Mouse (Mus musculus): ENCODE measurements around the gene Pmm2. TPM values are rescaled to one million over a fixed set of nuclear protein-coding genes. Genes with fewer than 3 reads are reported as not detected.

Gene Pmm2
- polyA plus RNA-seq, 1 experiment from 2014 or later = 54.1 TPM

- Histone ChIP-seq H3K36me3 (peaks cover 30% of the 10 kb centered on the region), H3K4me3 (replicated peaks) (no peak overlapping the region), H3K4me2 (no peak overlapping the region), H3K27ac (no peak overlapping the region), H3K9ac (replicated peaks) (no peak overlapping the region), H3K27me3 (no peaks in the 10 kb centered on the region), H3K4me1 (replicated peaks) (no peaks in the 10 kb centered on the region), H3K9me3 (no peaks in the 10 kb centered on the region)
- ATAC-seq (ENCODE audit: insufficient number of reproducible peaks, insufficient read depth, low FRiP score, low TSS enrichment, low read depth) = no peak
- 84% methylated on average over 16 of the region's 16 CpGs for WGBS
Measured at GRCm38 (mm10) chr16:8620315-8621115, 17.0 kb upstream of the Pmm2 start.

- Histone ChIP-seq H3K27me3 (no peaks in the 10 kb centered on the region), H3K27ac (no peak overlapping the region), H3K4me3 (replicated peaks) (no peak overlapping the region), H3K9me3 (no peaks in the 10 kb centered on the region), H3K36me3 (peaks cover 26% of the 10 kb centered on the region), H3K9ac (replicated peaks) (no peak overlapping the region), H3K4me2 (no peak overlapping the region), H3K4me1 (replicated peaks) (no peaks in the 10 kb centered on the region; the same call in 1 of the 2 replicates)
- no peak for ATAC-seq (ENCODE audit: insufficient number of reproducible peaks, insufficient read depth, low FRiP score, low TSS enrichment, low read depth)
- WGBS = 81% methylated on average over 2 of the region's 2 CpGs
Measured at GRCm38 (mm10) chr16:8630419-8630818, 7.1 kb upstream of the Pmm2 start.

GRCm38 (mm10) chr16:8631428-8631827 lies 6.0 kb upstream of the Pmm2 start:
- Histone ChIP-seq H3K27me3 (no peaks in the 10 kb centered on the region), H3K9ac (replicated peaks) (no peak overlapping the region), H3K36me3 (peaks cover 32% of the 10 kb centered on the region), H3K4me1 (replicated peaks) (peaks cover 7% of the 10 kb centered on the region; the same call in 1 of the 2 replicates), H3K27ac (no peak overlapping the region), H3K4me2 (no peak overlapping the region), H3K4me3 (replicated peaks) (no peak overlapping the region), H3K9me3 (no peaks in the 10 kb centered on the region)
- no peak for ATAC-seq (ENCODE audit: insufficient number of reproducible peaks, insufficient read depth, low FRiP score, low TSS enrichment, low read depth)
- 93% methylated on average over 5 of the region's 5 CpGs for WGBS

GRCm38 (mm10) chr16:8636867-8637216 lies 632 bp upstream of the Pmm2 start:
- Histone ChIP-seq H3K27me3 (no peaks in the 10 kb centered on the region), H3K9me3 (no peaks in the 10 kb centered on the region), H3K4me3 (replicated peaks) (peak overlapping the region; percentile 78), H3K9ac (replicated peaks) (peak overlapping the region; percentile 79), H3K4me1 (replicated peaks) (peaks cover 16% of the 10 kb centered on the region; the same call in 1 of the 2 replicates), H3K4me2 (peak overlapping the region; percentile 85), H3K27ac (peak overlapping the region; percentile 87), H3K36me3 (peaks cover 47% of the 10 kb centered on the region)
- WGBS = under 1% methylated on average over 13 of the region's 13 CpGs
- ATAC-seq (ENCODE audit: insufficient number of reproducible peaks, insufficient read depth, low FRiP score, low TSS enrichment, low read depth) = peak; percentile 39; the same call in 1 of the 2 replicates

- WGBS = 48% methylated on average over 7 of the region's 7 CpGs
Measured at GRCm38 (mm10) chr16:8638131-8638530, 657 bp downstream of the Pmm2 start.

GRCm38 (mm10) chr16:8639466-8640191 lies 2.2 kb downstream of the Pmm2 start:
- Histone ChIP-seq H3K36me3 (peaks cover 51% of the 10 kb centered on the region), H3K4me1 (replicated peaks) (peaks cover 16% of the 10 kb centered on the region; the same call in 1 of the 2 replicates), H3K4me2 (no peak overlapping the region), H3K4me3 (replicated peaks) (no peak overlapping the region), H3K27ac (no peak overlapping the region), H3K9ac (replicated peaks) (no peak overlapping the region), H3K27me3 (no peaks in the 10 kb centered on the region), H3K9me3 (no peaks in the 10 kb centered on the region)
- 89% methylated on average over 11 of the region's 11 CpGs for WGBS
- ATAC-seq (ENCODE audit: insufficient number of reproducible peaks, insufficient read depth, low FRiP score, low TSS enrichment, low read depth) = no peak

More at GRCm38 (mm10) chr16:8638131-8638530, 657 bp downstream of the Pmm2 start:
- Histone ChIP-seq H3K9ac (replicated peaks) (peak overlapping the region; percentile 76), H3K4me2 (peak overlapping the region; percentile 85), H3K27ac (no peak overlapping the region), H3K4me1 (replicated peaks) (peaks cover 16% of the 10 kb centered on the region; the same call in 1 of the 2 replicates), H3K36me3 (peaks cover 43% of the 10 kb centered on the region), H3K27me3 (no peaks in the 10 kb centered on the region), H3K4me3 (replicated peaks) (peak overlapping the region; percentile 78), H3K9me3 (no peaks in the 10 kb centered on the region)
- no peak for ATAC-seq (ENCODE audit: insufficient number of reproducible peaks, insufficient read depth, low FRiP score, low TSS enrichment, low read depth)

- Histone ChIP-seq H3K9ac (replicated peaks) (no peak overlapping the region), H3K4me1 (replicated peaks) (no peaks in the 10 kb centered on the region), H3K4me2 (no peak overlapping the region), H3K9me3 (no peaks in the 10 kb centered on the region), H3K27ac (no peak overlapping the region), H3K27me3 (no peaks in the 10 kb centered on the region), H3K36me3 (peaks cover 78% of the 10 kb centered on the region), H3K4me3 (replicated peaks) (no peak overlapping the region)
- WGBS = 76% methylated on average over 2 of the region's 2 CpGs
- ATAC-seq (ENCODE audit: insufficient number of reproducible peaks, insufficient read depth, low FRiP score, low TSS enrichment, low read depth) = peak; percentile 71; the same call in 1 of the 2 replicates
Measured at GRCm38 (mm10) chr16:8643855-8644254, 6.4 kb downstream of the Pmm2 start.

GRCm38 (mm10) chr16:8645546-8645945 lies 8.1 kb downstream of the Pmm2 start:
- peaks cover 92% of the 10 kb centered on the region for H3K36me3 ChIP-seq
- H3K27ac ChIP-seq = no peak overlapping the region
- H3K4me3 ChIP-seq (replicated peaks) = no peak overlapping the region
- WGBS = 83% methylated on average over 6 of the region's 6 CpGs
- H3K9me3 ChIP-seq = no peaks in the 10 kb centered on the region
- no peak for ATAC-seq (ENCODE audit: insufficient number of reproducible peaks, insufficient read depth, low FRiP score, low TSS enrichment, low read depth)
- H3K4me1 ChIP-seq (replicated peaks) = no peaks in the 10 kb centered on the region
- no peak overlapping the region for H3K4me2 ChIP-seq
- H3K9ac ChIP-seq (replicated peaks) = no peak overlapping the region
- no peaks in the 10 kb centered on the region for H3K27me3 ChIP-seq

GRCm38 (mm10) chr16:8650007-8650406 lies 12.5 kb downstream of the Pmm2 start:
- ATAC-seq (ENCODE audit: insufficient number of reproducible peaks, insufficient read depth, low FRiP score, low TSS enrichment, low read depth) = no peak
- H3K9ac ChIP-seq (replicated peaks) = no peak overlapping the region
- no peak overlapping the region for H3K4me2 ChIP-seq
- no peak overlapping the region for H3K27ac ChIP-seq
- H3K4me1 ChIP-seq (replicated peaks) = no peaks in the 10 kb centered on the region
- no peaks in the 10 kb centered on the region for H3K9me3 ChIP-seq
- H3K36me3 ChIP-seq = peaks cover 88% of the 10 kb centered on the region
- 95% methylated on average over 3 of the region's 3 CpGs for WGBS
- no peaks in the 10 kb centered on the region for H3K27me3 ChIP-seq
- no peak overlapping the region for H3K4me3 ChIP-seq (replicated peaks)

GRCm38 (mm10) chr16:8655108-8655507 lies 17.6 kb downstream of the Pmm2 start:
- H3K36me3 ChIP-seq = peaks cover 86% of the 10 kb centered on the region
- no peak overlapping the region for H3K4me3 ChIP-seq (replicated peaks)
- WGBS = 77% methylated on average over 6 of the region's 6 CpGs
- no peak overlapping the region for H3K9ac ChIP-seq (replicated peaks)
- no peaks in the 10 kb centered on the region for H3K27me3 ChIP-seq
- H3K4me1 ChIP-seq (replicated peaks) = no peaks in the 10 kb centered on the region
- H3K27ac ChIP-seq = no peak overlapping the region
- ATAC-seq (ENCODE audit: insufficient number of reproducible peaks, insufficient read depth, low FRiP score, low TSS enrichment, low read depth) = no peak
- no peak overlapping the region for H3K4me2 ChIP-seq
- no peaks in the 10 kb centered on the region for H3K9me3 ChIP-seq

GRCm38 (mm10) chr16:8655599-8655998 lies 18.1 kb downstream of the Pmm2 start:
- H3K4me2 ChIP-seq = no peak overlapping the region
- no peak for ATAC-seq (ENCODE audit: insufficient number of reproducible peaks, insufficient read depth, low FRiP score, low TSS enrichment, low read depth)
- H3K27me3 ChIP-seq = no peaks in the 10 kb centered on the region
- no peak overlapping the region for H3K4me3 ChIP-seq (replicated peaks)
- H3K27ac ChIP-seq = no peak overlapping the region
- peaks cover 86% of the 10 kb centered on the region for H3K36me3 ChIP-seq
- 83% methylated on average over 9 of the region's 9 CpGs for WGBS
- H3K4me1 ChIP-seq (replicated peaks) = no peaks in the 10 kb centered on the region
- H3K9ac ChIP-seq (replicated peaks) = no peak overlapping the region
- no peaks in the 10 kb centered on the region for H3K9me3 ChIP-seq

All from limb, embryonic 12.5 days (tissue).